Mouse (Mus musculus) liver, embryonic 14.5 days (tissue): ENCODE measurements around the gene Dnah5.

ENCODE experiments used
- CTCF ChIP-seq: IDR thresholded peaks from 2 replicates; pipeline ENCODE4 v1.5.1; 2016; ENCODE audit warnings: antibody characterized with exemption, low read depth, control low read depth
- EP300 ChIP-seq: IDR thresholded peaks from 2 replicates; pipeline ENCODE4 v1.6.1; 2016; ENCODE audit warnings: antibody characterized with exemption, low read depth

GRCm38 (mm10) chr15:28213057-28213456, 9.5 kb downstream of the Dnah5 start:
- TF ChIP-seq CTCF (no peak), EP300 (no peak)
